Mouse (Mus musculus) embryonic fibroblast, embryonic 13.5 days (primary cell): Measurements from ENCODE around the gene Slc44a1.

ENCODE experiments used
- CTCF ChIP-seq: IDR thresholded peaks from 2 replicates; pipeline ENCODE4 v1.5.1; 2011; ENCODE audit warnings: mild to moderate bottlenecking, control low read depth, low read length, moderate library complexity, borderline replicate concordance; ENCODE audit not compliant: insufficient read depth
- POLR2A ChIP-seq: IDR thresholded peaks from 2 replicates; pipeline ENCODE4 v1.6.1; 2011; ENCODE audit warnings: low read depth, mild to moderate bottlenecking, control low read depth, low read length, moderate library complexity

DNA sequence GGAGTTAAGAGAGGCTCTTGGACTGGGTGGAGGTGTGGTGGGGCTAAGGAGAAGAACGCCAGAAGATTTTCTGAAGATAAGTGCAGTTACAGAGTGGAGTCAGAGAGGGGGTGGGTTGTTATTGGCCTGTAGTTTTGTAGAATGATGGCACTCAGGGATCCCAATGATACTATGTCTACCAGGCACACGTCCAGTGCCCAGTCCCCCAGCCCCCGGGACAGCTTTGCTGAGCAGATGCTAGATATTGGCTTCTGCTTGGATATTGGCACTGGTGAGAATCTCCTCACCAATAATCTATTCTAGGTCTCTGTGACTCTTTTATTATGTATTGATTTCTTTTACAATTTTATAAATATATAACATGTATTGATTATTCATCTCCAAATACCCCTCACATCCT lies 185.1 kb downstream of the Slc44a1 start:
- TF ChIP-seq CTCF, result no peak
- TF ChIP-seq POLR2A, result no peak
